Mouse (Mus musculus): ENCODE measurements at regions not wholly inside any gene's neighbourhood (a gene's known extent, or its start where the extent isn't known, plus 50 kb on each side); places are given as distances from the start of the nearest gene placed in this dataset.

DNA sequence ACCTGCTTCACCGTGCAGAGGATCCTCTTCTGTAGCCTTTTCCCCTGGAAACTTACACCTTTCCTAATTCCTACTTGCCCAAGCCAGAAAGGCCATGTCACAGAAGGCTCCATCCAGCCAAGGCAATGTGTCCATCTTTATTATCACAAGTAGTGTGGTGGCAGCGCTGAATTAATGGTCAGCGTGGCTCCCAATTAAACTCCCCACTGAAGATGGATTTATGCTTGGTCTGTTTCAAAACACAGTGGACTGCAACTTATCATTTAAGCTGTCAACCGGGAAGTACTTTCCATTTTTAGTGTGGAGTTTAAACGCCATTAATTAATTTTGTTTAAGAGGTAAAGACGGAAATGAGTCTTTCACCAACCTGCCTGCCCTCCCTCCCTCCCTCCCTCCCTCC is 170.1 kb upstream of the Nrp1 start:
- ATAC-seq = no peak
- Histone ChIP-seq H3K4me1 (ENCODE audit: insufficient read depth) (no peaks in the 10 kb centered on the region), H3K27ac (ENCODE audit: low read depth, low read length) (no peak overlapping the region), H3K27me3 (ENCODE audit: insufficient read depth, low read length) (no peaks in the 10 kb centered on the region), H3K36me3 (ENCODE audit: insufficient read depth) (no peaks in the 10 kb centered on the region), H3K9me3 (ENCODE audit: low read length) (no peaks in the 10 kb centered on the region), H3K4me2 (ENCODE audit: low read depth) (no peak overlapping the region), H3K4me3 (ENCODE audit: low read depth, low read length) (no peak overlapping the region), H3K9ac (no peak overlapping the region)
- DNase-seq = no peak
- WGBS = 78% methylated on average over 6 of the region's 6 CpGs
- no peak for TF ChIP-seq CTCF (IDR thresholded peaks at IDR 0.05; ENCODE audit: low read depth)

GRCm38 (mm10) chr8:128193293-128193887 is 165.0 kb upstream of the Nrp1 start:
- Histone ChIP-seq H3K4me3 (ENCODE audit: low read depth, low read length) (no peak overlapping the region), H3K9ac (no peak overlapping the region), H3K4me1 (ENCODE audit: insufficient read depth) (no peaks in the 10 kb centered on the region), H3K36me3 (ENCODE audit: insufficient read depth) (no peaks in the 10 kb centered on the region), H3K9me3 (ENCODE audit: low read length) (no peaks in the 10 kb centered on the region), H3K27ac (ENCODE audit: low read depth, low read length) (no peak overlapping the region), H3K4me2 (ENCODE audit: low read depth) (no peak overlapping the region), H3K27me3 (ENCODE audit: insufficient read depth, low read length) (no peaks in the 10 kb centered on the region)
- no peak for TF ChIP-seq CTCF (IDR thresholded peaks at IDR 0.05; ENCODE audit: low read depth)
- WGBS = 64% methylated on average over 3 of the region's 3 CpGs
- DNase-seq (no peak), ATAC-seq (no peak)

DNA sequence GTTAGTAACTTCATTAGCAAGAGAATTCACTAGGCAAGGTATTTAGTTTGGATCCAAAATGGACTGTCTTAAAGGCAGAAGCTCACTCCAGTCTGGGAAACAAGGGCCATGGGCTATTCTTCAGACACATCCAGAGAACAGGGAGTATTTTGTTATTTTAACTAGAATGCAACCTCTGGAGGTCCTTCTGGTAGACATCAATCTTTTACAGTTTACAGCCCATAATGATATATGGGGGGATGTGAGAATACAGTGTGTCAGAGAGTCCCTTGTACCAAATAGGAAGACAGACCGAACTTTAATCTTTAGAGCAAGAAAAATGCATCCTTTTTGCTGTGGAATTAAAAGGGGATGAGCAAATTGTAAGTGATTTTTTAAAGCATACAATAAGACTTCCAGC is 157.6 kb upstream of the Nrp1 start:
- Histone ChIP-seq H3K27ac (ENCODE audit: low read depth, low read length) (no peak overlapping the region), H3K36me3 (ENCODE audit: insufficient read depth) (no peaks in the 10 kb centered on the region), H3K4me3 (ENCODE audit: low read depth, low read length) (no peak overlapping the region), H3K9ac (no peak overlapping the region), H3K9me3 (ENCODE audit: low read length) (no peaks in the 10 kb centered on the region), H3K4me1 (ENCODE audit: insufficient read depth) (no peaks in the 10 kb centered on the region), H3K27me3 (ENCODE audit: insufficient read depth, low read length) (no peaks in the 10 kb centered on the region), H3K4me2 (ENCODE audit: low read depth) (no peak overlapping the region)
- WGBS = 93% methylated on average over 1 of the region's 1 CpGs
- no peak for TF ChIP-seq CTCF (IDR thresholded peaks at IDR 0.05; ENCODE audit: low read depth)
- DNase-seq (no peak), ATAC-seq (no peak)

DNA sequence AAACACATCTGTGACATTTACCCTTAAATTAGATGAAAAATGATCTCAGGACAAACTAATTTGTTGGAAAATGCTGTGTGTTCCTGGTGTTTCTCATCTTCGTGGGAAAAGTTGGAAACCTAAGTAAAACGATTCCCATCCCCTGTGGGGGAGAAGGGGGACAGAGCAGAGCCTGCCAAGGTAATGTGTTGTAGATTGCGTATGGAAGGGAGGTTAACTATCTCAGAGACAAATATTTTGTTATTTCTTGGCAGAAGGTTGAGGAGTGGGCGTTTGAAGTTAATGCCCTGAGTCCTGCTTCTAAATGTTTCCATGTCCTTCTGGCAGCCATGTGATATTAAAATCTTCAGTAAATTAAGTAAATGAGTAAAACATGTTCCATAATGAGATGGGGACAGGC is 156.8 kb upstream of the Nrp1 start:
- WGBS = 76% methylated on average over 4 of the region's 4 CpGs
- DNase-seq = no peak
- no peak overlapping the region for H3K4me2 ChIP-seq (ENCODE audit: low read depth)
- no peak overlapping the region for H3K27ac ChIP-seq (ENCODE audit: low read depth, low read length)
- H3K4me1 ChIP-seq (ENCODE audit: insufficient read depth) = no peaks in the 10 kb centered on the region
- no peaks in the 10 kb centered on the region for H3K36me3 ChIP-seq (ENCODE audit: insufficient read depth)
- H3K9ac ChIP-seq = no peak overlapping the region
- TF ChIP-seq CTCF (IDR thresholded peaks at IDR 0.05; ENCODE audit: low read depth) = no peak
- no peaks in the 10 kb centered on the region for H3K27me3 ChIP-seq (ENCODE audit: insufficient read depth, low read length)
- no peaks in the 10 kb centered on the region for H3K9me3 ChIP-seq (ENCODE audit: low read length)
- H3K4me3 ChIP-seq (ENCODE audit: low read depth, low read length) = no peak overlapping the region
- ATAC-seq = no peak

DNA sequence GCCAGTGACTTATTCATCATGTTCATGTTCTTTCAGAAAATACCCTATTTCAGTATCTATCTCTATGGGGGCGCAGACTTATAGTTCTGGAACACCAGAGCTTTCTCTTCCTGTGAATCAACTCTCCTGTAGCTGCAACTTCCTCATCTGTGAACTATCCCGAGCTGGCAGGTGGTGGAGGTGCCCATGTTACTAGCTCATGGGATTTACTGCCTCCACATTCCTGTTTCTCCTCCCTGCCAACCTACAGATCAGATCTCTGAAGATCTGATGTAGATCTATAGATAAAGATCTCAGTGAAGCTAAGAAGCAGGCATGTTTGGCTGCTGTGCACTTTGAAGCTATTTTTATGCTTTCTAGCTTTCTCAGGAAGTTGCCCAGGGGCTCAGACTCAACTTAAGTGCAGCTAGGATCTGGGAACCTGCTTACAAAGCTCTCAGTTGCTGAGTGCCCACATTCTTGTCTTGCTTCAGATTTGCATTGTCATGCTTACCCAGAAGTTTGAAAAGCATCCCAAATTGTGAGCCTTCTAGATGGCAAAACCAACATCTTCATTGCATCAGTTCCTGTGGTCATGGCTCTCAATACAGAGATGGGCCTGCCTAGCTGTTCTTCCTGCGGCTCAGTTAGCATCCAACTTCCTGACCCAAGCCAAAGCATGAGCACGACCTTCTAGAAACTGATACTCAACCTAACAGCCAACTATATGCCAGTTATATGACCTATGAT is 156.1 kb upstream of the Nrp1 start:
- no peak overlapping the region for H3K27ac ChIP-seq (ENCODE audit: low read depth, low read length)
- no peak for ATAC-seq
- H3K4me3 ChIP-seq (ENCODE audit: low read depth, low read length) = no peak overlapping the region
- H3K4me1 ChIP-seq (ENCODE audit: insufficient read depth) = no peaks in the 10 kb centered on the region
- WGBS = 90% methylated on average over 4 of the region's 4 CpGs
- no peak for DNase-seq
- no peaks in the 10 kb centered on the region for H3K36me3 ChIP-seq (ENCODE audit: insufficient read depth)
- no peaks in the 10 kb centered on the region for H3K9me3 ChIP-seq (ENCODE audit: low read length)
- no peak for TF ChIP-seq CTCF (IDR thresholded peaks at IDR 0.05; ENCODE audit: low read depth)
- H3K27me3 ChIP-seq (ENCODE audit: insufficient read depth, low read length) = no peaks in the 10 kb centered on the region
- H3K9ac ChIP-seq = no peak overlapping the region
- no peak overlapping the region for H3K4me2 ChIP-seq (ENCODE audit: low read depth)

GRCm38 (mm10) chr8:128204803-128205202 is 153.6 kb upstream of the Nrp1 start:
- no peak for DNase-seq
- TF ChIP-seq CTCF (IDR thresholded peaks at IDR 0.05; ENCODE audit: low read depth) = no peak
- Histone ChIP-seq H3K27me3 (ENCODE audit: insufficient read depth, low read length) (no peaks in the 10 kb centered on the region), H3K4me3 (ENCODE audit: low read depth, low read length) (no peak overlapping the region), H3K9me3 (ENCODE audit: low read length) (no peaks in the 10 kb centered on the region), H3K4me2 (ENCODE audit: low read depth) (no peak overlapping the region), H3K4me1 (ENCODE audit: insufficient read depth) (no peaks in the 10 kb centered on the region), H3K36me3 (ENCODE audit: insufficient read depth) (no peaks in the 10 kb centered on the region), H3K9ac (no peak overlapping the region), H3K27ac (ENCODE audit: low read depth, low read length) (no peak overlapping the region)
- WGBS = 81% methylated on average over 3 of the region's 3 CpGs
- ATAC-seq = no peak

GRCm38 (mm10) chr8:128207138-128207537 is 151.3 kb upstream of the Nrp1 start:
- no peak overlapping the region for H3K9ac ChIP-seq
- no peaks in the 10 kb centered on the region for H3K27me3 ChIP-seq (ENCODE audit: insufficient read depth, low read length)
- no peaks in the 10 kb centered on the region for H3K36me3 ChIP-seq (ENCODE audit: insufficient read depth)
- H3K9me3 ChIP-seq (ENCODE audit: low read length) = no peaks in the 10 kb centered on the region
- DNase-seq = no peak
- H3K4me1 ChIP-seq (ENCODE audit: insufficient read depth) = 0 out of 2 replicates have a peak, but pooled peaks cover 5% of the 10 kb centered on the region
- no peak overlapping the region for H3K27ac ChIP-seq (ENCODE audit: low read depth, low read length)
- no peak overlapping the region for H3K4me3 ChIP-seq (ENCODE audit: low read depth, low read length)
- no peak overlapping the region for H3K4me2 ChIP-seq (ENCODE audit: low read depth)
- TF ChIP-seq CTCF (IDR thresholded peaks at IDR 0.05; ENCODE audit: low read depth) = no peak
- no peak for ATAC-seq
